Mouse (Mus musculus) right cerebral cortex, postnatal 14 days (tissue): ENCODE measurements at regions not wholly inside any gene's neighbourhood (a gene's known extent, or its start where the extent isn't known, plus 50 kb on each side); places are given as distances from the start of the nearest gene placed in this dataset.

Source experiments
- DNase-seq: peaks from one replicate; pipeline ENCODE4 v3.0.0; 2022

- DNase-seq, result no peak
Measured at GRCm38 (mm10) chr13:101419457-101420025, 348.5 kb downstream of the Pik3r1 start.

DNA sequence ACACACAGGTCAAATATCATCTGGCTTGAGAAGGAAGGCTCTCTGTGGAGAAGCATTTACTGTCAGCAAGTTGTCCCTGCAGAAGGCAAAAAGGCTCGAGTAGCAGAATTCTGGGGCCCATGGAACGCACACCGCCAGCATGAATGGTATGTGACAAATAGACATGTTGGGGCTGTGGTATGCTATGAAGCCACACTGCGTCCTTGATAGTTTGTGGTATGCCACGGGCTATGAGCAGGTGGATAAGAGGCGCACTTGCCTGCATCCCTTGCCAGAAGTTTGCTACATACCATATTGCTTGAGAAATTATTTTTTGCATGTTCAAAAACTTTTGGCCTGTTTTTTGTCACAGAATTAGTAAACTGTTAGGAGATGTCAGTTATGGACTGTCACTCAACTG, 349.7 kb downstream of the Pik3r1 start:
- no peak for DNase-seq

- DNase-seq, result no peak
Measured at GRCm38 (mm10) chr13:101408885-101409284, 359.1 kb downstream of the Pik3r1 start.

GRCm38 (mm10) chr13:101407633-101408032, 360.4 kb downstream of the Pik3r1 start:
- no peak for DNase-seq

DNA sequence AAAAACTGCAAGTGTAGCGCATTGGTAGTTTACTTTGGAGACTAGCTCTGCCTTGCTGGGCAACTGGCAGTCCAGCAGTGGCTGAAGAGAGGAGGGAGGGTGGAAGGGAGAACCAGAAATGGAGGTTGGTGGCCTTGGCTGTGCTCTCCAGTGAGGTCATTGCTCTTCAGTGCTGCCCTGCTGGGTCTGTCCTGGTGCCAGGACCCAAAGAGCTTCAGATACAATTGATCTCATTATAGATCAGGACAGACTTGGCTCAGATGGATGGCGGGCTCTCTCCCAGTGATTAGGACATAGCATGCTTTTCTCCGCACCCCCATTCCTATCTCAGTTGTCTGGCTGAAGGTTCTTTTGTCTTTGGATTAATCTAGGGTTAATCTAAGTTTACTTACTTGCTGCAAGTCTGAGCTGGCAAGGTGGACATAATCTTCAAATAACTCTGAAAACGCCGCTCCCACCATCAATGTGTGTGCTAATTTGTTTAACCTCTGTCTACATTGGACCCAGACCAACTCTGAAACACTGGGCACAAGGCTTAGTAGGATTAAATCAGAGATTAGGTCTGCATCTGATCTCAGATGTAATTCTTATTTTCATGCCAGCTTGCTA, 394.3 kb downstream of the Pik3r1 start:
- no peak for DNase-seq

GRCm38 (mm10) chr13:101371906-101372305, 396.1 kb downstream of the Pik3r1 start:
- no peak for DNase-seq

- no peak for DNase-seq
Measured at GRCm38 (mm10) chr13:101368170-101368569, 399.8 kb downstream of the Pik3r1 start.

- no peak for DNase-seq
Measured at GRCm38 (mm10) chr13:101355363-101355762, 412.7 kb downstream of the Pik3r1 start.

- no peak for DNase-seq
Measured at GRCm38 (mm10) chr13:101351123-101351522, 416.9 kb downstream of the Pik3r1 start.

- DNase-seq, result no peak
Measured at GRCm38 (mm10) chr13:101349354-101349753, 418.7 kb downstream of the Pik3r1 start.

DNA sequence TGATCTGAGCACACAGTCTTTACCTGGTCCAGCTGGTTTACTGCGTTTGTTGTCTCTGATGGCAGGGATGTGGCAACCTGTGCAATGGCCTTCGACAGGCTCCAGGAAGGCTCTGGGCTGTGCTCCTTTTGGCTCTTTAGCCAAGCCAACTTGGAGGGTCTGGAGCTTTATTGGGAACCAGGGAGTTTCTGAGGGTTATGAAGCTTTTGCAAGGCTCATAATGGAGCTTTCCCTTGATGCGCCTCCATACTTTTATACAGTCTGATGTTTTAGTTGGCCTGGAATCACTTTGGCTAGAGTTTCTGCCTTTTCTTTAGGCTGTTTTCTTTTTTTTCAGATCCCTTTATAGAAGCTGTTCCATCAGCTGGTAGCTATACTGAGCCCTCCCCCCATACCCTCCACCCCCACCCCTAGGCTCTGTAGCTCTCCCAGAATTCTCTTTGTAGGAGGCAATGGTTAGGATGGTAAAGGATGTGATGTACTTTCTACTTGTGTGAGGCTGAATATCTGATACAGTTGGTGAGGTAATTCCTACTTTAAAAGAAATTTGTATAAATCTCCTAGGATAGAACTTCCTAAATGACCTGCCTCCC, 429.6 kb downstream of the Pik3r1 start:
- DNase-seq, result no peak

GRCm38 (mm10) chr13:101318621-101319020, 449.4 kb downstream of the Pik3r1 start:
- DNase-seq, result no peak

DNA sequence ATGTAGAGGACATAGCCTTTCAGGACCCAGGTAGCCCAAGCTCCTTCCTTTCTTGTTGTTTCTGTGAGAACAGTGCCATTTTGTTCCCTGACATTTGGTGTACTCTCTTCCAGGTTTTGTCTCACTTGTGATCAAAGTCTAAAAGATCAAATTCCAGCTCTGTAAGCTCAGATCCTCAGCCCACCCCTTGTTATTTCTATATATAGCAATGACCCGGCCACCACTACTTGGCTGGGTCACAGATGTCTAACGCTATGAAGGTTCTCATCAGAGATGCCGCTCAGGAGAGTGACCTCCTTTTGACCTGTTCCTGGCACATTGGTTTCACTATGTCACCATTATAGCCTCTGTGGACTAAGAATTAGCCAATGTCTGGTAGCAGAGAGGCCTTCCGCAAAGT, 451.7 kb downstream of the Pik3r1 start:
- DNase-seq, result no peak

- no peak for DNase-seq
Measured at GRCm38 (mm10) chr13:101314040-101314439, 454.0 kb downstream of the Pik3r1 start.

DNA sequence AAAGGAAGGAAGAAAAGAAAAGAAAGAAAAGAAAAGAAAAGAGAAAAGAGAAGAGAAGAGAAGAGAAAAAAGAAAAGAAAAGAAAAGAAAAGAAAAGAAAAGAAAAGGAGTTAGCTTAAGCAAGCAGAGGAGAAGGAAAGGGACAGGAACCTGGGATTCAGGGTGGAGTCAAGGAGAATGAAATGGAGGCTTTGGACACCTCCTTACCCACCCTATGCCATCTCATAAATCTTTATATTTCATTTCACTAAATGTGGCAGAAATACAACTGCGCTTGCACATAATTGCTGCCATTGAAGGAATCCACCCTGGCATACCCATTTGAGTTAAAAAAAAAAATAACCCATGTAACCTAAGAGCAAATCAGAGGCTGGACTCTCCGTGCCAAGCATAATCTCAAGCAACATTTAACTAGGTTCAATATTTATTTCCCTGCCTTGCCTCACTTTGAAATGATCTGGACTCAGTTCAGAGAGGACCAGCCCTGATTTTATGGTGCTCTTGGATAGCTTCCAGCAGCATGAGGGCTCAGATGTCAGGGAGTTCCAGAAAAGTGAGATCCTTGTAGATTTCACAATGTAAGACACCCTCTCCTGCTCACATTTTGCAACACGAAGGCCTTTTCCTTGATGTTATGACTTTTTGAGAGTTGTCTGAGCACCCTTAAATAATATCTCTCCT, 456.2 kb downstream of the Pik3r1 start:
- DNase-seq, result no peak

DNA sequence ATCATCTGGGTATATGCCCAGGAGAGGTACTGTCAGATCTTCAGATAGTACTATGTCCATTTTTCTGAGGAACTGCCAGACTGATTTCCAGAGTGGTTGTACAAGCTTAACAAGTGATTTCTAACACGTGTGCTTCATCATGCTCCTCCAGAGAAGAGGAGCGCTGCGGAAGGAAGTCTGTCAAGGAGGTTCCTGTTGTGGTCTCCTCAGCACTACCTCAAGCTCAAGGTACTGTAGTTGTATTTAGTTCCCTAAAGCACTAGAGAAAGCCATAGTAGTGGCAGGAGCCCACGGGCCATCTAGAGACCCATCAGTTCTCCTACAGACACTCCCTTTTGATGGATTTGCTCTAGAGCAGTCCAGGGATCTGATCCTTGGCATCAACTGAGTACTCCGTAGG, 459.3 kb downstream of the Pik3r1 start:
- no peak for DNase-seq

GRCm38 (mm10) chr13:101305695-101306413, 462.2 kb downstream of the Pik3r1 start:
- no peak for DNase-seq

GRCm38 (mm10) chr13:101305063-101305462, 463.0 kb downstream of the Pik3r1 start:
- DNase-seq, result no peak

DNA sequence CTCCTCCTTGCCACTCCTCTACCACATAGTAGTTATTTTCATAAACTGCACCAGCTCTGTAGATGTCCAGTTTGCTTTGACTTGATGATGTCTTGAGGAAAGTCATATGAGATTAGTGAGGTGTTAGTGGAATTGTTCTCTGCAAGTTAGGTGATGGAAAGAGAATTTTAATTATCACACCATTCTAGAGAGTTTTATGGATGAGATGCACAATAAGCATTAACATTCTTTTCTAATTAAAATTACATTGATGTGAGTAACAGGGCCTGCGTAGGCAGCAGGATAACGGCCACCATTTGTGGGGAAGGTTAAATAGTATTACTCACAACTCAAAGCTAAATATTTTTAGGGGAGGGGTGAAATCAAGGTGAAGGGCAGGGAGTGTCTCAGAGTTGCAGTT, 466.7 kb downstream of the Pik3r1 start:
- DNase-seq, result no peak

- no peak for DNase-seq
Measured at GRCm38 (mm10) chr13:101289407-101289806, 456.2 kb upstream of the Slc30a5 start.

DNA sequence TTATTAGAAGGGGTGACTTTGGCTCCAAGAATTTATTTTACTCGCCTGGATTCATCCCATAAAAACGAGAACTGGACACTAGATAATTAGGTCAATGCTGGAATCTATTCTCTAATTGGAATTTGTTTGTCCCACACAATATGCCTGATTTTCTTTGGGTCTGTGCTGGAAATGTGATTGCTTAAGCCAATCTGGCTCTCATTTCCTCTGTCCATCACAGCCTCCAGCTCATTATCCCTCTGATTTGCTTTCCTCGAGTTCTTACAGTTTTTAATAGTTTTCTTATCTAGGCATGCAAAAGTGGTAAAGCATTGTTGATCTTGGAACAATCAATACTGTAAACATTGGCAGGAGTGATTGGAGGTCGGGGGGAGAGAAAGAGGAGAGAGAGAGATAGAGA, 453.9 kb upstream of the Slc30a5 start:
- no peak for DNase-seq

- no peak for DNase-seq
Measured at GRCm38 (mm10) chr13:101286029-101286917, 453.0 kb upstream of the Slc30a5 start.
